Mouse (Mus musculus) forebrain, embryonic 15.5 days (tissue): ENCODE results near the gene Pagr1a. TPM values are rescaled to one million over a fixed set of nuclear protein-coding genes. Genes with fewer than 3 reads are reported as not detected.

Experiments
- ATAC-seq: fragments of 200-750 bp; cut with Nextera tagmentation; replicated peaks from 2 replicates; pipeline ENCODE4 v1.8.0; 2017; ENCODE audit warnings: mild to moderate bottlenecking, moderate TSS enrichment, moderate library complexity
- H3K27ac ChIP-seq: fragments of 300-500 bp; sonication (generic); replicated peaks from 2 replicates; pipeline ENCODE4 v1.5.1; 2015; ENCODE audit warnings: mild to moderate bottlenecking, inconsistent platforms
- H3K27me3 ChIP-seq: fragments of 300-500 bp; sonication (generic); 2 replicates; pipeline ENCODE4 v1.6.1; 2015; ENCODE audit warnings: inconsistent platforms
- H3K36me3 ChIP-seq: fragments of 300-500 bp; sonication (generic); 2 replicates; pipeline ENCODE4 v1.6.1; 2015; ENCODE audit warnings: mild to moderate bottlenecking, inconsistent platforms
- H3K4me1 ChIP-seq: fragments of 300-500 bp; sonication (generic); 2 replicates; pipeline ENCODE4 v1.6.1; 2015; ENCODE audit warnings: inconsistent platforms
- H3K4me2 ChIP-seq: fragments of 300-500 bp; sonication (generic); replicated peaks from 2 replicates; pipeline ENCODE4 v1.6.1; 2015; ENCODE audit warnings: mild to moderate bottlenecking, inconsistent platforms
- H3K4me3 ChIP-seq: fragments of 300-500 bp; sonication (generic); 2 replicates; pipeline ENCODE4 v1.5.1; 2015; ENCODE audit warnings: mild to moderate bottlenecking, inconsistent platforms
- H3K9ac ChIP-seq: fragments of 300-500 bp; sonication (generic); replicated peaks from 2 replicates; pipeline ENCODE4 v1.6.1; 2015; ENCODE audit warnings: mild to moderate bottlenecking, inconsistent platforms
- H3K9me3 ChIP-seq: fragments of 300-500 bp; sonication (generic); 2 replicates; pipeline ENCODE4 v1.6.1; 2016; ENCODE audit warnings: inconsistent platforms
- WGBS: fragments of 180-500 bp; shearing (Covaris S2); methylation state at CpG from one replicate; pipeline ENCODE4 v1.1.7; 2015; ENCODE audit warnings: mixed read lengths; 5-methylcytosine and 5-hydroxymethylcytosine counted together
- polyA plus RNA-seq: library from polyadenylated mRNA; unstranded; fragments of >200 nt; fragmentation: Nextera tagmentation; extraction: Ambion mirVana; gene quantifications from 2 replicates; pipeline ENCODE4 v1.2.1, GENCODE M21; 2015

Pagr1a gene
- 32.2 and 40.4 TPM in 2 replicates for polyA plus RNA-seq

- WGBS = under 1% methylated on average over 39 of the region's 39 CpGs
- H3K9me3 ChIP-seq = no peaks in the 10 kb centered on the region
- H3K27ac ChIP-seq = peak within 1 kb of the TSS; percentile 98
- H3K4me1 ChIP-seq = peaks cover 72% of the 10 kb centered on the region
- peaks cover 20% of the 10 kb centered on the region for H3K36me3 ChIP-seq
- H3K4me2 ChIP-seq = peak within 1 kb of the TSS; percentile 94
- H3K9ac ChIP-seq = peak within 1 kb of the TSS; percentile 84
- peak; percentile 81 for ATAC-seq
- peak within 1 kb of the TSS; percentile 72 for H3K4me3 ChIP-seq
- no peaks in the 10 kb centered on the region for H3K27me3 ChIP-seq
These were observed at the start of gene Pagr1a for GRCm38 (mm10) chr7:127016971-127017949. Gene Pagr1a, minus strand, starts transcription at chr7:127017352.

- no peak for ATAC-seq
- Histone ChIP-seq H3K27me3 (no peaks in the 10 kb centered on the region), H3K4me2 (no peak overlapping the region), H3K4me1 (no peaks in the 10 kb centered on the region), H3K36me3 (no peaks in the 10 kb centered on the region), H3K9me3 (no peaks in the 10 kb centered on the region), H3K27ac (no peak overlapping the region), H3K4me3 (no peak overlapping the region), H3K9ac (no peak overlapping the region)
- 85% methylated on average over 4 of the region's 4 CpGs for WGBS
These were observed 49.2 kb upstream of the Pagr1a start for GRCm38 (mm10) chr7:127066317-127066716.

GRCm38 (mm10) chr7:127065538-127065937 lies 48.4 kb upstream of the Pagr1a start:
- H3K9ac ChIP-seq = no peak overlapping the region
- WGBS = 91% methylated on average over 6 of the region's 6 CpGs
- ATAC-seq = no peak
- H3K27ac ChIP-seq = no peak overlapping the region
- no peaks in the 10 kb centered on the region for H3K9me3 ChIP-seq
- no peaks in the 10 kb centered on the region for H3K4me1 ChIP-seq
- no peaks in the 10 kb centered on the region for H3K27me3 ChIP-seq
- no peaks in the 10 kb centered on the region for H3K36me3 ChIP-seq
- no peak overlapping the region for H3K4me3 ChIP-seq
- no peak overlapping the region for H3K4me2 ChIP-seq

- H3K4me2 ChIP-seq = no peak overlapping the region
- H3K27me3 ChIP-seq = no peaks in the 10 kb centered on the region
- H3K27ac ChIP-seq = no peak overlapping the region
- ATAC-seq = no peak
- no peak overlapping the region for H3K9ac ChIP-seq
- WGBS = 79% methylated on average over 5 of the region's 5 CpGs
- H3K36me3 ChIP-seq = no peaks in the 10 kb centered on the region
- no peak overlapping the region for H3K4me3 ChIP-seq
- no peaks in the 10 kb centered on the region for H3K4me1 ChIP-seq
- no peaks in the 10 kb centered on the region for H3K9me3 ChIP-seq
These were observed 38.0 kb upstream of the Pagr1a start for GRCm38 (mm10) chr7:127055026-127055585.

GRCm38 (mm10) chr7:127041851-127042672 lies 24.9 kb upstream of the Pagr1a start, which contains the start of gene Kif22:
Gene Kif22, minus strand, starts transcription at chr7:127042471.
- H3K36me3 ChIP-seq = no peaks in the 10 kb centered on the region
- H3K4me1 ChIP-seq = peaks cover 18% of the 10 kb centered on the region
- peak within 1 kb of the TSS; percentile 64 for H3K27ac ChIP-seq
- H3K9ac ChIP-seq = peak within 1 kb of the TSS; percentile 69
- peak within 1 kb of the TSS; percentile 90 for H3K4me2 ChIP-seq
- under 1% methylated on average over 53 of the region's 53 CpGs for WGBS
- no peaks in the 10 kb centered on the region for H3K9me3 ChIP-seq
- no peaks in the 10 kb centered on the region for H3K27me3 ChIP-seq
- peak within 1 kb of the TSS; percentile 69 for H3K4me3 ChIP-seq
- ATAC-seq = peak; percentile 86

- 86% methylated on average over 1 of the region's 1 CpGs for WGBS
- Histone ChIP-seq H3K4me1 (peaks cover 9% of the 10 kb centered on the region), H3K9ac (no peak overlapping the region), H3K9me3 (no peaks in the 10 kb centered on the region), H3K4me2 (no peak overlapping the region), H3K27me3 (no peaks in the 10 kb centered on the region), H3K36me3 (peaks cover 5% of the 10 kb centered on the region; the same call in 1 of the 2 replicates), H3K27ac (no peak overlapping the region), H3K4me3 (no peak overlapping the region)
- ATAC-seq = no peak
These were observed 14.1 kb upstream of the Pagr1a start for GRCm38 (mm10) chr7:127031244-127031643.

- Histone ChIP-seq H3K27ac (no peak overlapping the region), H3K4me2 (no peak overlapping the region), H3K36me3 (peaks cover 5% of the 10 kb centered on the region; the same call in 1 of the 2 replicates), H3K27me3 (no peaks in the 10 kb centered on the region), H3K9me3 (no peaks in the 10 kb centered on the region), H3K4me3 (no peak overlapping the region), H3K9ac (no peak overlapping the region), H3K4me1 (peaks cover 9% of the 10 kb centered on the region)
- WGBS = 100% methylated on average over 1 of the region's 1 CpGs
- ATAC-seq = no peak
These were observed 13.0 kb upstream of the Pagr1a start for GRCm38 (mm10) chr7:127030172-127030571.

GRCm38 (mm10) chr7:127027885-127028284 lies 10.7 kb upstream of the Pagr1a start:
- 55% methylated on average over 8 of the region's 8 CpGs for WGBS
- H3K9me3 ChIP-seq = no peaks in the 10 kb centered on the region
- H3K4me3 ChIP-seq = peak overlapping the region; percentile 96
- peaks cover 16% of the 10 kb centered on the region for H3K36me3 ChIP-seq
- H3K27me3 ChIP-seq = no peaks in the 10 kb centered on the region
- H3K27ac ChIP-seq = peak overlapping the region; percentile 99
- peak overlapping the region; percentile 57 for H3K9ac ChIP-seq
- ATAC-seq = peak; percentile 12; the same call in 1 of the 2 replicates
- peaks cover 31% of the 10 kb centered on the region for H3K4me1 ChIP-seq
- peak overlapping the region; percentile 61 for H3K4me2 ChIP-seq

GRCm38 (mm10) chr7:127026984-127027726 lies 10.0 kb upstream of the Pagr1a start, which contains the start of gene Maz:
Gene Maz, minus strand, starts transcription at chr7:127027037.
- H3K4me2 ChIP-seq = peak within 1 kb of the TSS; percentile 97
- ATAC-seq = peak; percentile 92
- peaks cover 39% of the 10 kb centered on the region for H3K4me1 ChIP-seq
- H3K4me3 ChIP-seq = peak within 1 kb of the TSS; percentile 96
- H3K9me3 ChIP-seq = no peaks in the 10 kb centered on the region
- H3K36me3 ChIP-seq = peaks cover 23% of the 10 kb centered on the region
- H3K27ac ChIP-seq = peak within 1 kb of the TSS; percentile 99
- H3K27me3 ChIP-seq = no peaks in the 10 kb centered on the region
- under 1% methylated on average over 43 of the region's 63 CpGs for WGBS
- H3K9ac ChIP-seq = peak within 1 kb of the TSS; percentile 91

- Histone ChIP-seq H3K27me3 (no peaks in the 10 kb centered on the region), H3K4me1 (peaks cover 44% of the 10 kb centered on the region), H3K27ac (peak overlapping the region; percentile 99), H3K36me3 (peaks cover 25% of the 10 kb centered on the region), H3K4me2 (peak overlapping the region; percentile 97), H3K9me3 (no peaks in the 10 kb centered on the region), H3K9ac (peak overlapping the region; percentile 91), H3K4me3 (peak overlapping the region; percentile 96)
- no peak for ATAC-seq
- WGBS = 0% methylated on average over 1 of the region's 48 CpGs
These were observed 9.4 kb upstream of the Pagr1a start for GRCm38 (mm10) chr7:127026616-127026983.

- under 1% methylated on average over 27 of the region's 48 CpGs for WGBS
- H3K27me3 ChIP-seq = no peaks in the 10 kb centered on the region
- H3K4me1 ChIP-seq = peaks cover 48% of the 10 kb centered on the region
- H3K27ac ChIP-seq = peak overlapping the region; percentile 99
- peak overlapping the region; percentile 96 for H3K4me3 ChIP-seq
- H3K9me3 ChIP-seq = no peaks in the 10 kb centered on the region
- peak overlapping the region; percentile 91 for H3K9ac ChIP-seq
- H3K4me2 ChIP-seq = peak overlapping the region; percentile 97
- H3K36me3 ChIP-seq = peaks cover 25% of the 10 kb centered on the region
- ATAC-seq = peak; percentile 6; the same call in 1 of the 2 replicates
These were observed 9.0 kb upstream of the Pagr1a start for GRCm38 (mm10) chr7:127026161-127026600.
